Mouse (Mus musculus) stomach, postnatal 0 days (tissue): ENCODE data around the gene Gm7697. TPM values are rescaled to one million over a fixed set of nuclear protein-coding genes. Genes with fewer than 3 reads are reported as not detected.
"Not testable (repeated sequence)": the region's sequence is repeated elsewhere in the genome, so short reads cannot be mapped to it uniquely, and the experiment has no call there.

Experiments
- ATAC-seq: fragments of 200-750 bp; cut with Nextera tagmentation; 2 replicates; pipeline ENCODE4 v1.8.0; 2017; ENCODE audit not compliant: low FRiP score, low TSS enrichment
- DNase-seq: peaks from one replicate; pipeline ENCODE4 v3.0.0-alpha.2; 2016; ENCODE audit warnings: low spot score
- H3K27ac ChIP-seq: fragments of 300-500 bp; sonication (generic); replicated peaks from 2 replicates; pipeline ENCODE4 v1.5.1; 2014; ENCODE audit warnings: mild to moderate bottlenecking, control low read depth
- H3K27me3 ChIP-seq: fragments of 300-500 bp; sonication (generic); 2 replicates; pipeline ENCODE4 v1.6.1; 2014; ENCODE audit warnings: low read length; ENCODE audit not compliant: control insufficient read depth, insufficient read depth
- H3K36me3 ChIP-seq: fragments of 300-500 bp; sonication (generic); 2 replicates; pipeline ENCODE4 v1.6.1; 2014; ENCODE audit warnings: low read length, mixed read lengths; ENCODE audit not compliant: control insufficient read depth, insufficient read depth
- H3K4me1 ChIP-seq: fragments of 300-500 bp; sonication (generic); replicated peaks from 2 replicates; pipeline ENCODE4 v1.6.1; 2014; ENCODE audit warnings: antibody characterized with exemption; ENCODE audit not compliant: control insufficient read depth, insufficient read depth
- H3K4me2 ChIP-seq: fragments of 300-500 bp; sonication (generic); replicated peaks from 2 replicates; pipeline ENCODE4 v1.6.1; 2014; ENCODE audit warnings: low read depth, mild to moderate bottlenecking, control low read depth, moderate library complexity
- H3K4me3 ChIP-seq: fragments of 300-500 bp; sonication (generic); 2 replicates; pipeline ENCODE4 v1.5.1; 2014; ENCODE audit warnings: low read depth, low read length, control low read depth
- H3K9ac ChIP-seq: fragments of 300-500 bp; sonication (generic); 2 replicates; pipeline ENCODE4 v1.6.1; 2014; ENCODE audit warnings: mild to moderate bottlenecking, low read length, control low read depth, mixed read lengths
- H3K9me3 ChIP-seq: fragments of 300-500 bp; sonication (generic); 2 replicates; pipeline ENCODE4 v1.6.1; 2016; ENCODE audit warnings: low read length; ENCODE audit not compliant: control insufficient read depth
- CTCF ChIP-seq: IDR thresholded peaks from 2 replicates; pipeline ENCODE4 v1.5.1; 2016; ENCODE audit warnings: antibody characterized with exemption, low read depth, mild to moderate bottlenecking, moderate library complexity
- WGBS: fragments of 180-500 bp; shearing (Covaris S2); extraction: QIAGEN DNeasy Blood & Tissue Kit; methylation state at CpG from one replicate; pipeline ENCODE4 v1.1.7; 2014; 5-methylcytosine and 5-hydroxymethylcytosine counted together
- polyA plus RNA-seq: library from polyadenylated mRNA; unstranded; fragments of >200 nt; fragmentation: Nextera tagmentation; extraction: Ambion mirVana; gene quantifications from 2 replicates; pipeline ENCODE4 v1.2.1, GENCODE M21; 2015

Gm7697 gene
- not detected in 2 replicates for polyA plus RNA-seq

- WGBS, result 82% methylated on average over 1 of the region's 3 CpGs
- not testable (repeated sequence) for H3K4me3 ChIP-seq, H3K27me3 ChIP-seq, H3K9me3 ChIP-seq, DNase-seq, ATAC-seq, H3K36me3 ChIP-seq, H3K4me1 ChIP-seq, H3K9ac ChIP-seq, H3K4me2 ChIP-seq, H3K27ac ChIP-seq
These were observed at the start of gene Gm7697 for GRCm38 (mm10) chr8:69522876-69523275. Gene Gm7697 (minus strand): TSS chr8:69522976.

- not testable (repeated sequence) for H3K9me3 ChIP-seq, H3K27me3 ChIP-seq, H3K36me3 ChIP-seq, H3K4me2 ChIP-seq, H3K4me1 ChIP-seq, H3K9ac ChIP-seq, DNase-seq, H3K4me3 ChIP-seq, ATAC-seq, H3K27ac ChIP-seq
- WGBS, result 32% methylated on average over 2 of the region's 2 CpGs
These were observed 28.5 kb upstream of the Gm7697 start for GRCm38 (mm10) chr8:69551249-69551648.

- not testable (repeated sequence) for H3K4me2 ChIP-seq, H3K27me3 ChIP-seq, H3K27ac ChIP-seq, H3K4me1 ChIP-seq, H3K36me3 ChIP-seq, ATAC-seq, H3K4me3 ChIP-seq, H3K9ac ChIP-seq, H3K9me3 ChIP-seq
- peak; percentile 37 for DNase-seq
- TF ChIP-seq CTCF, result peak; percentile 66
- WGBS, result 6% methylated on average over 8 of the region's 8 CpGs
These were observed 26.8 kb upstream of the Gm7697 start for GRCm38 (mm10) chr8:69549556-69549955.

- H3K4me2 ChIP-seq, DNase-seq, H3K4me3 ChIP-seq, ATAC-seq, H3K9me3 ChIP-seq, H3K9ac ChIP-seq, H3K36me3 ChIP-seq, H3K4me1 ChIP-seq, H3K27ac ChIP-seq, H3K27me3 ChIP-seq: not testable (repeated sequence)
- 91% methylated on average over 3 of the region's 3 CpGs for WGBS
These were observed 25.3 kb upstream of the Gm7697 start for GRCm38 (mm10) chr8:69548114-69548513.

- H3K4me1 ChIP-seq, DNase-seq, H3K27me3 ChIP-seq, H3K36me3 ChIP-seq, H3K9ac ChIP-seq, H3K9me3 ChIP-seq, H3K4me3 ChIP-seq, H3K27ac ChIP-seq, ATAC-seq, H3K4me2 ChIP-seq: not testable (repeated sequence)
- WGBS, result 61% methylated on average over 7 of the region's 7 CpGs
- TF ChIP-seq CTCF, result peak; percentile 60
These were observed 24.4 kb upstream of the Gm7697 start for GRCm38 (mm10) chr8:69547208-69547607.

GRCm38 (mm10) chr8:69545020-69545419 is 22.2 kb upstream of the Gm7697 start:
- WGBS, result 0% methylated on average over 1 of the region's 1 CpGs
- not testable (repeated sequence) for H3K27me3 ChIP-seq, H3K4me2 ChIP-seq, H3K4me3 ChIP-seq, H3K4me1 ChIP-seq, DNase-seq, H3K9me3 ChIP-seq, H3K36me3 ChIP-seq, H3K9ac ChIP-seq, H3K27ac ChIP-seq, ATAC-seq
- TF ChIP-seq CTCF, result peak; percentile 48

GRCm38 (mm10) chr8:69544511-69544910 is 21.7 kb upstream of the Gm7697 start:
- DNase-seq, H3K9ac ChIP-seq, H3K9me3 ChIP-seq, H3K27ac ChIP-seq, H3K4me1 ChIP-seq, ATAC-seq, H3K4me3 ChIP-seq, H3K4me2 ChIP-seq, H3K27me3 ChIP-seq, H3K36me3 ChIP-seq: not testable (repeated sequence)
- WGBS, result 81% methylated on average over 13 of the region's 13 CpGs

- 96% methylated on average over 5 of the region's 6 CpGs for WGBS
- not testable (repeated sequence) for ATAC-seq, H3K27me3 ChIP-seq, H3K9ac ChIP-seq, H3K27ac ChIP-seq, DNase-seq, H3K9me3 ChIP-seq, H3K4me2 ChIP-seq, H3K36me3 ChIP-seq, H3K4me1 ChIP-seq, H3K4me3 ChIP-seq
These were observed 21.2 kb upstream of the Gm7697 start for GRCm38 (mm10) chr8:69543984-69544383.

- not testable (repeated sequence) for H3K27me3 ChIP-seq, H3K4me3 ChIP-seq, H3K4me1 ChIP-seq, ATAC-seq, H3K9ac ChIP-seq, H3K9me3 ChIP-seq, H3K27ac ChIP-seq, DNase-seq, H3K36me3 ChIP-seq, H3K4me2 ChIP-seq
- WGBS, result 86% methylated on average over 7 of the region's 7 CpGs
These were observed 18.0 kb upstream of the Gm7697 start for GRCm38 (mm10) chr8:69540764-69541163.
